Mouse (Mus musculus) thymus, adult 2 months (tissue): ENCODE data around the gene Taf1b.

Source experiments
- CTCF ChIP-seq: fragments of 200-500 bp; IDR thresholded peaks from 2 replicates; pipeline ENCODE4 v1.5.1; 2012; ENCODE audit warnings: mild to moderate bottlenecking, control low read depth, low read length, moderate library complexity, borderline replicate concordance; ENCODE audit not compliant: control insufficient read depth, poor library complexity, insufficient read depth; ENCODE audit errors: extremely low read depth
- POLR2A ChIP-seq: fragments of 200-500 bp; IDR thresholded peaks from 2 replicates; pipeline ENCODE4 v1.6.1; 2012; ENCODE audit warnings: mild to moderate bottlenecking, low read length, control low read depth, moderate library complexity; ENCODE audit not compliant: control insufficient read depth, poor library complexity, insufficient read depth; ENCODE audit errors: extremely low read depth

GRCm38 (mm10) chr12:24600074-24600473 lies 101.9 kb downstream of the Taf1b start:
- TF ChIP-seq CTCF (no peak), POLR2A (no peak)
